Mouse (Mus musculus): ENCODE measurements around the gene Psma1. TPM values are rescaled to one million over a fixed set of nuclear protein-coding genes. Genes with fewer than 3 reads are reported as not detected.

Psma1 gene
- polyA plus RNA-seq, 1 experiment from 2014 or later, result 379 TPM

GRCm38 (mm10) chr7:114299247-114299646 is 23.3 kb upstream of the Psma1 start:
- H3K27ac ChIP-seq, result no peak overlapping the region
- no peaks in the 10 kb centered on the region for H3K9me3 ChIP-seq
- H3K27me3 ChIP-seq (replicated peaks), result no peaks in the 10 kb centered on the region
- no peaks in the 10 kb centered on the region for H3K36me3 ChIP-seq
- no peaks in the 10 kb centered on the region for H3K4me1 ChIP-seq
- H3K4me2 ChIP-seq, result no peak overlapping the region
- no peak overlapping the region for H3K4me3 ChIP-seq (replicated peaks)
- H3K9ac ChIP-seq, result no peak overlapping the region
- WGBS, result 62% methylated on average over 4 of the region's 4 CpGs
- ATAC-seq (ENCODE audit: insufficient read depth, low FRiP score, low read depth), result no peak

GRCm38 (mm10) chr7:114294698-114295097 is 18.8 kb upstream of the Psma1 start:
- Histone ChIP-seq H3K9ac (no peak overlapping the region), H3K27ac (no peak overlapping the region), H3K9me3 (no peaks in the 10 kb centered on the region), H3K4me1 (0 out of 2 replicates have a peak, but pooled peaks cover 5% of the 10 kb centered on the region), H3K27me3 (replicated peaks) (no peaks in the 10 kb centered on the region), H3K4me2 (no peak overlapping the region), H3K4me3 (replicated peaks) (no peak overlapping the region), H3K36me3 (no peaks in the 10 kb centered on the region)
- WGBS, result 84% methylated on average over 5 of the region's 5 CpGs
- ATAC-seq (ENCODE audit: insufficient read depth, low FRiP score, low read depth), result no peak

GRCm38 (mm10) chr7:114293903-114294302 is 18.0 kb upstream of the Psma1 start:
- Histone ChIP-seq H3K9me3 (no peaks in the 10 kb centered on the region), H3K9ac (no peak overlapping the region), H3K4me2 (no peak overlapping the region), H3K4me3 (replicated peaks) (no peak overlapping the region), H3K4me1 (0 out of 2 replicates have a peak, but pooled peaks cover 5% of the 10 kb centered on the region), H3K36me3 (no peaks in the 10 kb centered on the region), H3K27me3 (replicated peaks) (no peaks in the 10 kb centered on the region), H3K27ac (no peak overlapping the region)
- no peak for ATAC-seq (ENCODE audit: insufficient read depth, low FRiP score, low read depth)
- 74% methylated on average over 5 of the region's 5 CpGs for WGBS

- no peaks in the 10 kb centered on the region for H3K36me3 ChIP-seq
- no peak overlapping the region for H3K9ac ChIP-seq
- H3K4me2 ChIP-seq, result peak overlapping the region; percentile 45
- H3K27me3 ChIP-seq (replicated peaks), result no peaks in the 10 kb centered on the region
- 0 out of 2 replicates have a peak, but pooled peaks cover 5% of the 10 kb centered on the region for H3K4me1 ChIP-seq
- H3K4me3 ChIP-seq (replicated peaks), result peak overlapping the region; percentile 24; the same call in 1 of the 2 replicates
- peak; percentile 65; the same call in 1 of the 2 replicates for ATAC-seq (ENCODE audit: insufficient read depth, low FRiP score, low read depth)
- peak overlapping the region; percentile 31; the same call in 1 of the 2 replicates for H3K27ac ChIP-seq
- no peaks in the 10 kb centered on the region for H3K9me3 ChIP-seq
- 15% methylated on average over 12 of the region's 12 CpGs for WGBS
Observed at GRCm38 (mm10) chr7:114292501-114292971, 16.6 kb upstream of the Psma1 start.

GRCm38 (mm10) chr7:114291461-114292335 is 15.8 kb upstream of the Psma1 start:
- no peak overlapping the region for H3K4me2 ChIP-seq
- no peaks in the 10 kb centered on the region for H3K27me3 ChIP-seq (replicated peaks)
- H3K9ac ChIP-seq, result no peak overlapping the region
- H3K36me3 ChIP-seq, result no peaks in the 10 kb centered on the region
- WGBS, result 56% methylated on average over 15 of the region's 15 CpGs
- 0 out of 2 replicates have a peak, but pooled peaks cover 5% of the 10 kb centered on the region for H3K4me1 ChIP-seq
- no peak overlapping the region for H3K4me3 ChIP-seq (replicated peaks)
- no peak overlapping the region for H3K27ac ChIP-seq
- no peaks in the 10 kb centered on the region for H3K9me3 ChIP-seq
- ATAC-seq (ENCODE audit: insufficient read depth, low FRiP score, low read depth), result no peak

- Histone ChIP-seq H3K36me3 (no peaks in the 10 kb centered on the region), H3K4me1 (0 out of 2 replicates have a peak, but pooled peaks cover 5% of the 10 kb centered on the region), H3K9me3 (no peaks in the 10 kb centered on the region), H3K4me2 (no peak overlapping the region), H3K27ac (no peak overlapping the region), H3K27me3 (replicated peaks) (no peaks in the 10 kb centered on the region), H3K9ac (no peak overlapping the region), H3K4me3 (replicated peaks) (no peak overlapping the region)
- 62% methylated on average over 5 of the region's 5 CpGs for WGBS
- no peak for ATAC-seq (ENCODE audit: insufficient read depth, low FRiP score, low read depth)
Observed at GRCm38 (mm10) chr7:114290078-114290506, 14.2 kb upstream of the Psma1 start.

GRCm38 (mm10) chr7:114284296-114284910 is 8.5 kb upstream of the Psma1 start:
- Histone ChIP-seq H3K36me3 (no peaks in the 10 kb centered on the region), H3K9me3 (no peaks in the 10 kb centered on the region), H3K27ac (no peak overlapping the region), H3K4me3 (replicated peaks) (no peak overlapping the region), H3K27me3 (replicated peaks) (no peaks in the 10 kb centered on the region), H3K4me2 (no peak overlapping the region), H3K9ac (no peak overlapping the region), H3K4me1 (no peaks in the 10 kb centered on the region)
- WGBS, result 90% methylated on average over 14 of the region's 14 CpGs
- ATAC-seq (ENCODE audit: insufficient read depth, low FRiP score, low read depth), result no peak

GRCm38 (mm10) chr7:114283006-114283405 is 7.1 kb upstream of the Psma1 start:
- Histone ChIP-seq H3K4me1 (no peaks in the 10 kb centered on the region), H3K36me3 (no peaks in the 10 kb centered on the region), H3K27ac (no peak overlapping the region), H3K9me3 (no peaks in the 10 kb centered on the region), H3K4me3 (replicated peaks) (no peak overlapping the region), H3K9ac (no peak overlapping the region), H3K4me2 (no peak overlapping the region), H3K27me3 (replicated peaks) (no peaks in the 10 kb centered on the region)
- ATAC-seq (ENCODE audit: insufficient read depth, low FRiP score, low read depth), result no peak
- WGBS, result 70% methylated on average over 9 of the region's 9 CpGs

GRCm38 (mm10) chr7:114281671-114282070 is 5.8 kb upstream of the Psma1 start:
- Histone ChIP-seq H3K9ac (no peak overlapping the region), H3K36me3 (no peaks in the 10 kb centered on the region), H3K4me1 (no peaks in the 10 kb centered on the region), H3K4me3 (replicated peaks) (no peak overlapping the region), H3K27me3 (replicated peaks) (no peaks in the 10 kb centered on the region), H3K27ac (no peak overlapping the region), H3K4me2 (no peak overlapping the region), H3K9me3 (no peaks in the 10 kb centered on the region)
- WGBS, result 55% methylated on average over 3 of the region's 3 CpGs
- ATAC-seq (ENCODE audit: insufficient read depth, low FRiP score, low read depth), result no peak

- Histone ChIP-seq H3K36me3 (peaks cover 11% of the 10 kb centered on the region; the same call in 1 of the 2 replicates), H3K9ac (peak overlapping the region; percentile 88), H3K4me1 (0 out of 2 replicates have a peak, but pooled peaks cover 5% of the 10 kb centered on the region), H3K27me3 (replicated peaks) (no peaks in the 10 kb centered on the region), H3K27ac (peak overlapping the region; percentile 74; the same call in 1 of the 2 replicates), H3K4me2 (peak overlapping the region; percentile 79), H3K9me3 (no peaks in the 10 kb centered on the region), H3K4me3 (replicated peaks) (peak overlapping the region; percentile 72)
- WGBS, result 2% methylated on average over 24 of the region's 24 CpGs
- no peak; the same call in 1 of the 2 replicates for ATAC-seq (ENCODE audit: insufficient read depth, low FRiP score, low read depth)
Observed at GRCm38 (mm10) chr7:114275372-114276004, 430 bp downstream of the Psma1 start.

GRCm38 (mm10) chr7:114268446-114268845 is 7.5 kb downstream of the Psma1 start:
- no peak overlapping the region for H3K4me3 ChIP-seq (replicated peaks)
- H3K27ac ChIP-seq, result no peak overlapping the region
- no peak overlapping the region for H3K4me2 ChIP-seq
- peaks cover 50% of the 10 kb centered on the region for H3K36me3 ChIP-seq
- no peaks in the 10 kb centered on the region for H3K4me1 ChIP-seq
- no peaks in the 10 kb centered on the region for H3K9me3 ChIP-seq
- no peak overlapping the region for H3K9ac ChIP-seq
- 96% methylated on average over 5 of the region's 5 CpGs for WGBS
- ATAC-seq (ENCODE audit: insufficient read depth, low FRiP score, low read depth), result no peak
- no peaks in the 10 kb centered on the region for H3K27me3 ChIP-seq (replicated peaks)
